Mouse (Mus musculus): ENCODE data around the gene Amph.
"Not testable (repeated sequence)": the region's sequence is repeated elsewhere in the genome, so short reads cannot be mapped to it uniquely, and the experiment has no call there.

Amph gene

DNA sequence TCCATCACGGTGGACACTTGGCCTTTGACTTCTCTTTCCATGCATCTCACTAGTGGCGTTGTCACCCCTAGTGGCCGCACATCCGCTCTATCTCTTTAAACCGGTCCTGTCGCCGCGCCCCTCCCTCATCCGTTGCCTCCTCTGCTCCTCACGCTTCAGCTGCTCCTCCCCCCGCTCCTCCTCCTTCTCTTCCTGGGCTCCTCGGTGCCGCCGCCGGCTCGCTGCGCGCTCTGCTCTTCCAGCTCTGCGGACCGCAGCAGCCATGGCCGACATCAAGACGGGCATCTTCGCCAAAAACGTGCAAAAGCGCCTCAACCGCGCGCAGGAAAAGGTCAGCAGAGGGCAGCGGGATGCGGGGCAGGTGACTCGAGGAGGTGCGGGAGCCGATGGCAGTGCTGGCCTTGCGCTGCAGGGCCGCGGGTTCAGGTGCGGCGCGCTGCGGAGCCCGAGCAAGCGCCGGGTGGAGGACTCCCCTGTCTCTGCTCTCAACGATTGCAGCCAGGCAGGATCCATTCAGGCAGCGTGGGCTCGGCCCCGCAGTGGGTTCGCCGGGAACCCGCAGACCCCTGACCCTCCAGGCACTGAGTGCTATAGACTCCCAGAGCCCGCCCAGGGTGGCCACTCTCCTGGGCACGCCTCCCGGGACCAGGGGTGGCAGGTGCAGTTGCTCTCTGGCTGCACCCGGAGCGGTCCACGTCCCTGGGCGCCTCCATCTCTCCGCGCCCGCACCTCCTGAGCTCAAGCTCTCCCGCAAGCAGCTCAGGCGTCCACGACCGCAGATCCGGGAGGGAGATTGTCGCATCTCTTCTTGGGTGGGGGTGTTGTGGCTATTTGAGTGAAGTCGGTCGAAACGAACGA is at the start of gene Amph:
Amph (plus strand) TSS at position 35 of the 858 bp plus-strand sequence.
- DNase-seq (ENCODE audit: extremely low read depth, low read depth, low spot score), result no peak

GRCm38 (mm10) chr13:18903623-18904022 is 44.4 kb upstream of the Amph start:
- DNase-seq (ENCODE audit: extremely low read depth, low read depth, low spot score), result no peak

GRCm38 (mm10) chr13:18914774-18915173 is 33.2 kb upstream of the Amph start:
- DNase-seq (ENCODE audit: extremely low read depth, low read depth, low spot score), result no peak

GRCm38 (mm10) chr13:18933191-18933590 is 14.8 kb upstream of the Amph start:
- not testable (repeated sequence) for DNase-seq (ENCODE audit: extremely low read depth, low read depth, low spot score)

DNA sequence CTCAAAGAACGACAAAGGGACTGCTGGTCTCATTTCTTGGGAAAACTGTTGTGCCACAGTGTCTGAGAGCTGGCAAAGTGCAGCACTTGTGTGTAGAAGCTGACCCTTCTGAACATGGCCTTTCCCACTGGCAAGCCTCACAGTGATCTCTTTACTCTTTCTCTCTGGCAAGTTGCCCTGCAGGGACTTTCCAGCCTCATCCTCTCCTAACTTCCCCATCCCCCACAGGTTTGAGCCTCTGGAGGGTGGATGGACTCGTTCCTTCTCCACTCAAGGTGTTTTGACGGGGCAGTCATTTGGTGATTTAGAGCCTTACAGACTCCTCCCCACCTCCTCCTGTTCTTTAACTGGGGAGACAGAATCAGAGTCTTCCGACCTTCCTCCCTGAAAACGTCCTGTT is 319 bp upstream of the Amph start:
- no peak for DNase-seq (ENCODE audit: extremely low read depth, low read depth, low spot score)

DNA sequence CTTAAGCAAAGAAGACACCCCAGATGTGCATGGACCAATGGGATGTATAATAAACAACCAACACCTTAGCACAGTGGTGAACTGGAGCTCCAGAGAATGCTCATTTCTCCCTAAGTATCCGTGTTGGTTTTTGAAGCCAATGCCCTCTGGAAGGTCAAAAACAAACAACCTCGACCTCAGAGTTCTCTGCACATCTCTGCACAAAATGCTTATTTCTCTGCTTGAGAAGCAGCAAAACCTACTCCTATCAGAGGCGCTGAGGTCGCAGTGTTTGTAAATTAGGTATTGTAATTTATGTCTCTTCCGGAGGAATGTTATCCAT is 985 bp downstream of the Amph start:
- no peak for DNase-seq (ENCODE audit: extremely low read depth, low read depth, low spot score)

DNA sequence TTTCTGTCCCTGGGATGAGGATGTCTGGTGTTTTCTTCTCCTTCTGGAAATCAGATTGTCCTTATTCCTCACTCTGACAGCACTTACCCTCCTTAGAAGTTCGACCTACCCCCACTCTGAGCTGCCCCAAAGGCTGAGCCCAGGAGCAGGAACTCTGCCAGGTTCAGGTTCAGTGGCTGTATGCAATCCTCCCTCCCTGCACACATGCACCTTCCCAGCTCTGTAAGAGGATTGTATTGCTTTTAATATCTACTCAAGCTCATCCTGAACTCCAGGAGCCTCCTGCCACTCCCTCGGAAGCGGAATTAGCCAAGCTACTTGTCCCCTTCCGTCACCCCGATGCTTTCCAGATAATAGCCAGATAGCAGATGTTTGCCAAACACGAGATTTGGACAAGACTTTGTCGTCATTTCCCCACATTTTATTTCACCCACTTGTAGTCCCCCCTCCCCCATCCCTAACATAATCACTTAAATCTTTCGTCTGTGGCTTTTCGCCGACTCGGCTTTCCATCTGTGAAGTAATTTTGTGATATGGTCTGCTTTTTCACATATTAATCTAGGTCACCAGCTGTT is 1.7 kb downstream of the Amph start:
- DNase-seq (ENCODE audit: extremely low read depth, low read depth, low spot score), result no peak

DNA sequence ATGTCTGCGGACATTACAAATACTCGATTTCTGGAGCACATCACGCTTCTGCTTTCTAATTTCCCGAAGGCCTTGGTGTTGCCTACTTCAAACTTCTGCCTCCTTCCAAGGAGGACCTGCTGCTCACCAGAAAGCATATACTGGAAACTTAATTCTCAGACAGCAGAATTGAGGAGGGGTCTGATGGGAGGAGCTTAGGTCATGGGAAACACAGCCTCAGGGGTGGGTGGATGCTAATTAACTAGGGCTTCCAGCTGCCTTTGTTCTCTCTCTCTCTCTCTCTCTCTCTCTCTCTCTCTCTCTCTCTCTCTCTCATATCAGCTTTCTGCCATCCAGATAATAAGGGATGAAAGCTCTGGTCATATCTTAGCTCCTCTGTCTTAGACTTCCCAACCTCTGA is 5.6 kb downstream of the Amph start:
- DNase-seq (ENCODE audit: extremely low read depth, low read depth, low spot score), result no peak

DNA sequence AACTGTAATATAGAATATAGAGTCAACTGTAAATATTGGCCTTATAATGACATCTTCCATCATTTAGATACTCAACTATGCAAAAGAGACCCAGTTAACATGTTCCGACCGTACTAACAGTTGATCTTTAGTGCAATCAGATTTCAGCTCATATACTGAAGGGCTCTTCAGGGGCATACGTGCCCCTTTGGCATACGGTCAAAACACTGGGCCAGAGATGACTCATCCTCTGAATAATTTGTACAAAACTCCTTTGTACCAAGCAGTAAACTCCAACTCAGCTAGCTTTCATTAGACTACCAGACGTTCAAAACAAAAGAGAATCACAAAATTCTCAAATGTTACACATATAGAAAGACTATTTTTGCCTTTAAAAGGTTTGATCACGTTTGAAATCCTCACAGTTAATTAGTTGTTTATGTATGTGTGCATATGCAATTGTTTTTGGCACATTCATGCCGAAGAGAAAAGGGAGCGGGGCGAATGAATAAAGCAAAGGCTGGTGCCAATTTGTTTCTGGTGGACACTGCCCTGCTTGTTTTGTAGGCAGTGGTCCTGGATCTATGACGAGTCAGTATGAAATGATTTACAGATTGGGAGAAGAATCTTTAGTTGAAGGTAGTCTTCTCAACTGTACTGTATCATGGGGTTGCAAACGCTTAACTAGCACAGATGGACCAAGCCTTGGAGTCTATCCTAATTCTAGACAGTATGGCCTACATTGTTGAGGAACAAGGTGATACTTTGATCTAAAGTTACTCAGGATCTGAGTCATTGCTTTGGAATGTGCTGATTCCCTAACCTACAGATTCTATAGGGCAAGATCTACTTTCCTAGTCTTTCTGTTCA is 8.3 kb downstream of the Amph start:
- no peak for DNase-seq (ENCODE audit: extremely low read depth, low read depth, low spot score)

DNA sequence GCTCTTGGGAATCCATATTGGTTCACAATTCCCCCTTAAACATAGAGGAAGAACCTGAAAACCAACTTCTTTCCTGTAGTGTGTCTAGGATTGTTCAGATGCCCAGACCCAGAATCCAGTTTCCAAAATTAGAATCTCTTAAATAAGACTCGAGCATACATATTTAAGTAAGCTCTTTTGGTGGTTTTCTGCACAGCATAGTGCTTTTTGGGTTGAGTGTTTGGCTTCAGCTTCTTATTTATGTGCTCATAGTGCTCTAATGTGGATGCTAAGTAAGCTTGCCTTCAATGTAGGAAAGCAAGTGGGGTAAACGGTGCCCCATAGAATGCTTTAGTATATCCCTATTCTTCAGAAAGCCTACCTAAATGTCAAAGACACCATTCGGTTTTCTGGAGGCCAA is 9.0 kb downstream of the Amph start:
- DNase-seq (ENCODE audit: extremely low read depth, low read depth, low spot score), result no peak

- DNase-seq (ENCODE audit: extremely low read depth, low read depth, low spot score), result no peak
Measured at GRCm38 (mm10) chr13:18972571-18972970, 24.6 kb downstream of the Amph start.

DNA sequence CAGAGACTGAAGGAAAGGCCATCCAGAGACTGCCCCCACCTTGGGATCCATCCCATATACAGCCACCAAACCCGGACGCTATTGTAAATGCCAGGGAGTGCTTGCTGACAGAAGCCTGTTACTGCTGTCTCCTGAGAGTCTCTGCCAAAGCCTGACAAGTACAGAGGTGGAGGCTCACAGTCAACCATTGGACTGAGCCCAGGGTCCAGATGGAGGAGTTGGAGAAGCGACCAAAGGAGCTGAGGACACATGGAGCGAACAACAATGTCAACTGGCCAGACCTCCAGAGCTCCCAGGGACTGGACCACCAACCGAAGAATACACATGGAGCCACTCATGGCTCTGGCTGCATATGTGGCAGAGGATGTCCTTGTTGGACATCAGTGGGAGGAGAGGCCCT is 26.3 kb downstream of the Amph start:
- no peak for DNase-seq (ENCODE audit: extremely low read depth, low read depth, low spot score)

DNA sequence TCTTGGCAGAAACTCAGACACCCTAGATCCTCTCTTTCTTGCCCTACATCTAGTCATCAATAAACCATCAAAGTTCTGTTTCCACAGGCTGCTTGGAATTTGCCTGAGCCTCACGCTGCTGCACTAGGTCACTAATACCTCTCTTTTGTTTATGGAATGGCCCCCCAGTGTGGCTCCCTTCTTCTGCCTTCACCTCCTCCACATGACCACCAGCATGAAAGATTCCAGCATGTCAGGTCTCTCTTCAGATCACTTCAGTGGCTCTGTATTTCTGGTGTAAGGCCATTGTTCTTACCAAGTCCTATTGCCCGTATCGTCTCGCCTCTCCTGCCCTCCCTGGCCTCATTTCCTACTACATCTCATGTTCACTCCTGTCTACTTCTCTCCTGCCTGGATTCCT is 39.3 kb downstream of the Amph start:
- DNase-seq (ENCODE audit: extremely low read depth, low read depth, low spot score), result no peak

DNA sequence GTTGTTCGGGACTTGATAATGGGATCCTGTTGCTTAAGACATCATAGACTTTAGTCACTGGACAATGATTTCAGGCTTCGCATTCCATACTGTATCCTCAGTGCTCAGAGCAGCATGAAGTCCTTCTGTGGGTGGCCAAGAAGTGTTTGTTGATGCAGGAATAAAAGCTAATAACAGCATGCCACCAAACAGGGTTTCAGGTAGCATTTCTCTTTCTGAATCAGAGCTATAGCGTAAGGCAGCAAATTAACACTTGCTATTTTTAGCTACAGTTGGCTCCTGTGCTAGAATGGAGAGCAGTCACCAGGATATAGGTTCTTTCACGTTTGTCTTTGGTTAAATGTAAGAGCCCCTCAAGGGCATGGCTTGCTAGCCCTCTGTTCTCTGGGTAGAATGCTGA is 40.3 kb downstream of the Amph start:
- no peak for DNase-seq (ENCODE audit: extremely low read depth, low read depth, low spot score)

DNA sequence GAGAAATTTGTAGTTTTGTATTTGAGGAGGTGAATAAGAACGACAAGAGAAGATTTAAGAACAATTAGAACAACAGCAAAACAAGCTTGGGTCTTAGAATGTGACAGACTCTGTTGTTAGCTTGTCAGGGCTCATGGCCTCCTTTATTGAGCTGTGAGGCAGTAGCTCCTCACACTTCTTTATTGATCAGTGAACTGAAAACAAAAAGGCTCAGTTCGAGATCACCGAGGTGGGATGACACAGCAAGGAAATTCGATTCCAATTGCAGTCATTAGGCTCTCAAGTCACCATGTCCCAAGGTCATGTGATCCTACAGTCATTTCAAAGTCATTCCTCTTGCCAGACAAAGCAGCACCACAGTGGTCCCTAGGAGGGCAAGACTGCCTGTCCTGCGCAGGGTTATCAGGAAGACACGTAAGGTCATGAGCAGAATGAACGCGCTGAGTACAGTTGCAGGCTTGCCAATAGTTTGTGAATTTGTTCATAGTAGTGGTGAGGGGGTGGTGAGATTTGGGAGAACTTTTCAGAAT is 41.2 kb downstream of the Amph start:
- DNase-seq (ENCODE audit: extremely low read depth, low read depth, low spot score), result no peak

GRCm38 (mm10) chr13:19002502-19002901 is 54.5 kb downstream of the Amph start:
- DNase-seq (ENCODE audit: extremely low read depth, low read depth, low spot score), result no peak

- DNase-seq (ENCODE audit: extremely low read depth, low read depth, low spot score), result no peak
Measured at GRCm38 (mm10) chr13:19004406-19004805, 56.4 kb downstream of the Amph start.

DNA sequence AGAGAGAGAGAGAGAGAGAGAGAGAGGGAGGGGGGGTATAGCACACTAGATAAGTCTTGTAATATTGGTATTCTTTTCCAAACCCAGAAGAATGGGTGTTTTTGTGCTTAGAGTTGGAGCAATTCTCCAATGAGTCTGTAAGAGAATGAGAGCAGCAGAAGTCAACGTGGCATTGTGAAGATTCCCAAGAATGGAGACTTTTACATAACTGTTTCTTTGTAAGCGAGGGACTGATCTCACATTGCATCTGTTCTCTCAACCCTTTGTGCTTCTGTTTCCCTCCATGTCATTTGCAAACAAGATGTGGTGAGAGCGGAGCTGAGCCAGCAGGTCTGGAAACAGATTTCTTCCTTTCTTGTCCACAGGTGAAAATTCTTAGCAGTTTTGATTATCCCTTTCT is 60.4 kb downstream of the Amph start:
- DNase-seq (ENCODE audit: extremely low read depth, low read depth, low spot score), result no peak

GRCm38 (mm10) chr13:19014825-19015375 is 66.9 kb downstream of the Amph start:
- no peak for DNase-seq (ENCODE audit: extremely low read depth, low read depth, low spot score)

DNA sequence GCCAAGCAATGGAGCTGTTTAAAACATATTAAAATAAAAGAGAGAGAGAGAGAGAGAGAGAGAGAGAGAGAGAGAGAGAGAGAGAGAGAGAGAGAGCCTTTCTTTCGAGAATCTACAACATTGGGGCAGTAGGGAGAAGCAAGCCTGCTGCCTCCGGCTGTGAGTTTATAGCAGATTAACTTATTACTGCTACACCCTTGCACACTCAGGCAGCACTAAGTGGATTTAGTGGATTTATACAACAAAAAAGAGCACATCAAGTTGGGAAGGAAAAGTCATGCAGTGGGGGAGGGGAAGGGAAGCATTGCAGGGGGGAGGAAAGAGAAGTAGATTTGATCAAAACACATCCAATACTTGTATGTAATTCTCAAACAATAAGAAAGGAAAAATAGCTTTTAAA is 73.5 kb downstream of the Amph start:
- DNase-seq (ENCODE audit: extremely low read depth, low read depth, low spot score), result no peak

GRCm38 (mm10) chr13:19022310-19022709 is 74.3 kb downstream of the Amph start:
- DNase-seq (ENCODE audit: extremely low read depth, low read depth, low spot score), result no peak
